In the genomic region with DNA sequence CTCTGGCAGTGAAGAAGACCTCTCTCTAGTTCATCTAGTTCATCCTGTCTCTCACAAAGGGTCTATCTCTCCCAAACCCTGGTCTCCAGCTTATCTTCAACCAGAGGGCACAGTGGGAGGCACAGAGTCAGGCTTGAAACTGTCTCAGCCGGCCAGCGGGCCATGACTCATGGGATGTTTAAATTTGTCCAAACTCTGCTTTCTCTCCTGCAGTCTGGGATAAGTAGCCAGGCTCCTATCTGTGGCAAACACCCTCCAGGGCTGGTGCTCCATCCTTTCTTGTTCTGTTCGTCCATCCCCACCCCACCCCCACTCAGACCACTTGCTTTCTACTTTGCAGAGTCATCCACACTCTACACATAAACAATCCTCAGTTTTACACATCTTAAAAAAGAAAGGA, we compare ENCODE assay signal across 15 mouse cellular contexts. TPM values are rescaled to one million over a fixed set of nuclear protein-coding genes. Genes with fewer than 3 reads are reported as not detected.
A peak's percentile ranks its signal among the peaks of the same experiment; 100 is the strongest.
DNase-seq lines count a peak whose midpoint lies in the region; ATAC-seq and TF ChIP-seq lines count a peak whose summit lies in the region.
"Had no signal": no experiment of that assay in that cellular context is flagged by ENCODE, and none has a peak within 500 bp of the region (broad histone marks: within the 10 kb centered on the region; RNA-seq: fewer than 3 reads in every experiment).

No protein-coding gene starts in this region.

- DNase-seq in forebrain, embryonic 11.5 days (ENCODE audit: low spot score) = peak; percentile 56
- DNase-seq in 3134 (ENCODE audit: extremely low read depth, insufficient read length, low spot score) = peak; percentile 37
- DNase-seq in c-Kit-positive CD71-positive TER-119-negative erythroid progenitor cells, embryonic 14.5 days (ENCODE audit: low read depth) = peak; percentile 87
- no peak for DNase-seq in thymus, adult 2 months
- no peak for DNase-seq in cerebellum, postnatal 25 days
- no peak for DNase-seq in right cerebral cortex, postnatal 36 days (ENCODE audit: low spot score in 2 of 2)
- DNase-seq: B cell, adult 2 months; kidney, postnatal 25 days; retina, postnatal 1 day; thymus, postnatal 36 days had no signal

- no peak for TF ChIP-seq POLR2A in thymus, adult 2 months (IDR thresholded peaks at IDR 0.05; ENCODE audit: control insufficient read depth, extremely low read depth, insufficient read depth, low read length, poor library complexity)

- H3K4me2 ChIP-seq in forebrain, embryonic 11.5 days (ENCODE audit: low read depth, low read length, severe bottlenecking) = no peak overlapping the region
- H3K4me2 ChIP-seq in forebrain, embryonic 13.5 days = no peak overlapping the region
- peak overlapping the region; percentile 39 for H3K4me2 ChIP-seq in liver, embryonic 15.5 days
- H3K4me2 ChIP-seq: forebrain, embryonic 15.5 days; hindbrain, embryonic 15.5 days had no signal

- no peaks in the 10 kb centered on the region for H3K27me3 ChIP-seq in forebrain, embryonic 11.5 days (ENCODE audit: control insufficient read depth, insufficient read depth, low read length)
- no peaks in the 10 kb centered on the region for H3K27me3 ChIP-seq in forebrain, embryonic 13.5 days
- peaks cover 31% of the 10 kb centered on the region for H3K27me3 ChIP-seq in liver, embryonic 15.5 days
- no peaks in the 10 kb centered on the region for H3K27me3 ChIP-seq in thymus, adult 2 months (ENCODE audit: control insufficient read depth, insufficient read depth, low read length)
- H3K27me3 ChIP-seq: forebrain, embryonic 15.5 days; hindbrain, embryonic 15.5 days had no signal

- H3K4me3 ChIP-seq in forebrain, embryonic 11.5 days (ENCODE audit: low read depth, low read length) = no peak overlapping the region
- H3K4me3 ChIP-seq in forebrain, embryonic 13.5 days = no peak overlapping the region
- no peak overlapping the region for H3K4me3 ChIP-seq in liver, embryonic 15.5 days (replicated peaks)
- H3K4me3 ChIP-seq in thymus, adult 2 months (ENCODE audit: control insufficient read depth, insufficient read depth, low read length) = no peak overlapping the region
- H3K4me3 ChIP-seq: forebrain, embryonic 15.5 days; hindbrain, embryonic 15.5 days had no signal

- no peak for TF ChIP-seq CTCF in thymus, adult 2 months (IDR thresholded peaks at IDR 0.05; ENCODE audit: borderline replicate concordance, control insufficient read depth, extremely low read depth, insufficient read depth, low read length, poor library complexity)

- no peaks in the 10 kb centered on the region for H3K36me3 ChIP-seq in forebrain, embryonic 11.5 days (ENCODE audit: control insufficient read depth, insufficient read depth, low read length)
- H3K36me3 ChIP-seq in forebrain, embryonic 13.5 days (ENCODE audit: poor library complexity, severe bottlenecking) = no peaks in the 10 kb centered on the region
- H3K36me3 ChIP-seq in liver, embryonic 15.5 days (replicated peaks) = no peaks in the 10 kb centered on the region
- H3K36me3 ChIP-seq in thymus, adult 2 months (ENCODE audit: control insufficient read depth, insufficient read depth, low read length) = no peaks in the 10 kb centered on the region
- H3K36me3 ChIP-seq: forebrain, embryonic 15.5 days; hindbrain, embryonic 15.5 days had no signal

- H3K9ac ChIP-seq in forebrain, embryonic 11.5 days (ENCODE audit: low read length) = no peak overlapping the region
- no peak overlapping the region for H3K9ac ChIP-seq in forebrain, embryonic 13.5 days
- H3K9ac ChIP-seq in liver, embryonic 15.5 days = peak overlapping the region; percentile 54; the same call in 1 of the 2 replicates
- H3K9ac ChIP-seq: forebrain, embryonic 15.5 days; hindbrain, embryonic 15.5 days had no signal

- no peak for ATAC-seq in forebrain, embryonic 11.5 days (replicated peaks; ENCODE audit: low FRiP score)
- no peak for ATAC-seq in forebrain, embryonic 13.5 days
- ATAC-seq in liver, embryonic 15.5 days (ENCODE audit: insufficient read depth) = peak; percentile 84
- ATAC-seq: forebrain, embryonic 15.5 days; lung, postnatal 0 days had no signal

- no peak overlapping the region for H3K27ac ChIP-seq in forebrain, embryonic 11.5 days (ENCODE audit: low read depth, low read length)
- H3K27ac ChIP-seq in forebrain, embryonic 13.5 days = no peak overlapping the region
- H3K27ac ChIP-seq in liver, embryonic 15.5 days (replicated peaks) = peak overlapping the region; percentile 97
- no peak overlapping the region for H3K27ac ChIP-seq in thymus, adult 2 months (ENCODE audit: control insufficient read depth, insufficient read depth, low read length)
- H3K27ac ChIP-seq: forebrain, embryonic 15.5 days; hindbrain, embryonic 15.5 days had no signal

- WGBS in forebrain, embryonic 11.5 days = 65% methylated on average over 3 of the region's 3 CpGs
- 59% methylated on average over 3 of the region's 3 CpGs for WGBS in forebrain, embryonic 13.5 days
- 9% methylated on average over 3 of the region's 3 CpGs for WGBS in liver, embryonic 15.5 days (ENCODE audit: insufficient replicate concordance)
- WGBS in thymus, adult 2 months = 82% methylated on average over 3 of the region's 3 CpGs

- peaks cover 12% of the 10 kb centered on the region for H3K4me1 ChIP-seq in forebrain, embryonic 11.5 days (replicated peaks; ENCODE audit: control insufficient read depth, insufficient read depth, low read length)
- H3K4me1 ChIP-seq in forebrain, embryonic 13.5 days = peaks cover 18% of the 10 kb centered on the region
- peaks cover 90% of the 10 kb centered on the region for H3K4me1 ChIP-seq in liver, embryonic 15.5 days (replicated peaks)
- H3K4me1 ChIP-seq in thymus, adult 2 months (replicated peaks; ENCODE audit: control insufficient read depth, insufficient read depth, low read length) = no peaks in the 10 kb centered on the region

- no peaks in the 10 kb centered on the region; the same call in 1 of the 2 replicates for H3K9me3 ChIP-seq in forebrain, embryonic 11.5 days (ENCODE audit: control insufficient read depth, low read length)
- no peaks in the 10 kb centered on the region; the same call in 1 of the 2 replicates for H3K9me3 ChIP-seq in forebrain, embryonic 13.5 days (replicated peaks)
- H3K9me3 ChIP-seq in liver, embryonic 15.5 days (replicated peaks) = no peaks in the 10 kb centered on the region; the same call in 1 of the 2 replicates
- H3K9me3 ChIP-seq: forebrain, embryonic 15.5 days; hindbrain, embryonic 15.5 days had no signal

RNA-seq across cellular contexts. Expression of a gene that starts 43.2 kb away (rescaled TPM):
- polyA plus RNA-seq in forebrain, embryonic 11.5 days (2014; fragmentation: Nextera tagmentation; extraction: Ambion mirVana) = 21.1 and 22.5 TPM in 2 replicates
- 21.0 and 22.0 TPM in 2 replicates for polyA plus RNA-seq in forebrain, embryonic 13.5 days (2015; fragmentation: Nextera tagmentation; extraction: Ambion mirVana)
- polyA plus RNA-seq in liver, embryonic 15.5 days (2015; fragmentation: Nextera tagmentation; extraction: Ambion mirVana) = 93.3 and 93.5 TPM in 2 replicates
- polyA plus RNA-seq in thymus, adult 2 months (2012; rRNA removed) = 92.7 and 128 TPM in 2 replicates

Comparison
In these comparisons a context has a peak if more than half of its experiments do, and no peak if none do; other contexts are left out.
1. DNase-seq: peak in forebrain, embryonic 11.5 days (single experiment), 3134 (single experiment) and c-Kit-positive CD71-positive TER-119-negative erythroid progenitor cells, embryonic 14.5 days (single experiment); none in thymus, adult 2 months (single experiment), cerebellum, postnatal 25 days (0 of 2) and right cerebral cortex, postnatal 36 days (0 of 2).